Comparison of ENCODE assay signal across 8 mouse cellular contexts in the genomic region with DNA sequence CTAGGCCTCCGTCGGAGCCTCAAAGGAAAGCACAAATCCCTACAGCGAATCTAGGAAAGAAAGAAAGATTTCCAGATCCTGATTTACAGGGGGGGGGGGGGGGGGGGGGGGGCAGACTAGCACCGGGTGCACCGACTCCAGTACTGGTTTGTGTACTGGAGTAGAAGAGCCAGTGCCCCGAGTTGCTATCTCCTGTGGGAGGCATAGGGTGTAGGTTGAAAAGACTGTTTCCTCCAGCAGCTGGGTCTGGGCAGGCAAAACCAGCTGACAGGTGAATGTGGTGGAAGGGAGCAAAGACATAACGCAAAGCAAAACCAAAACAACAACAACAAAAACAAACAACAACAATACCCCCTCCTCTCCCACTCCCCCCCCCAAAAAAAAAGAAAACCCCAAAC. TPM values are rescaled to one million over a fixed set of nuclear protein-coding genes. Genes with fewer than 3 reads are reported as not detected.
A peak's percentile ranks its signal among the peaks of the same experiment; 100 is the strongest.
DNase-seq lines count a peak whose midpoint lies in the region; ATAC-seq and TF ChIP-seq lines count a peak whose summit lies in the region.

No protein-coding gene starts in this region.

- in situ Hi-C loops in ES-E14 (cut with MboI; ENCODE audit: low sequenced_read_pairs in 2 of 2, unreplicated experiment in 2 of 2), result loop anchor here (25.0 kb wide), 1 partner anchor 877 kb away; no protein-coding TSS in a partner anchor

- H3K9ac ChIP-seq in heart, embryonic 12.5 days, result peak overlapping the region; percentile 68
- no peak overlapping the region for H3K9ac ChIP-seq in ES-E14 (ENCODE audit: insufficient read depth, low read depth, low read length, poor library complexity, severe bottlenecking)
- peak overlapping the region; percentile 29 for H3K9ac ChIP-seq in hindbrain, embryonic 12.5 days
- H3K9ac ChIP-seq in midbrain, embryonic 13.5 days (replicated peaks), result peak overlapping the region; percentile 61

- 0% methylated on average over 7 of the region's 7 CpGs for WGBS in heart, embryonic 12.5 days
- WGBS in hindbrain, embryonic 12.5 days, result 0% methylated on average over 7 of the region's 7 CpGs
- 3% methylated on average over 7 of the region's 7 CpGs for WGBS in midbrain, embryonic 13.5 days
- WGBS in lung, adult 2 months, result 4% methylated on average over 7 of the region's 7 CpGs

- intact Hi-C loops in heart, postnatal 36 days (cut with DNase I), result loop anchor here (5.0 kb wide), 1 partner anchor 267 kb away; no protein-coding TSS in a partner anchor

- peaks cover 28% of the 10 kb centered on the region for H3K4me1 ChIP-seq in heart, embryonic 12.5 days (replicated peaks)
- H3K4me1 ChIP-seq in ES-E14 (ENCODE audit: control insufficient read depth in 2 of 2, insufficient read depth in 2 of 2, low read length in 2 of 2, poor library complexity in 1 of 2), result peaks cover 0 to 7% of the 10 kb centered on the region in 2 experiments; a peak in 1 of 4 replicates
- H3K4me1 ChIP-seq in hindbrain, embryonic 12.5 days, result peaks cover 22% of the 10 kb centered on the region
- peaks cover 23% of the 10 kb centered on the region for H3K4me1 ChIP-seq in midbrain, embryonic 13.5 days (replicated peaks)
- no peaks in the 10 kb centered on the region for H3K4me1 ChIP-seq in lung, adult 2 months (ENCODE audit: control insufficient read depth, insufficient read depth, low read length)

- no peaks in the 10 kb centered on the region for H3K36me3 ChIP-seq in heart, embryonic 12.5 days
- H3K36me3 ChIP-seq in ES-E14 (ENCODE audit: control insufficient read depth, insufficient read depth, low read length, poor library complexity, severe bottlenecking), result no peaks in the 10 kb centered on the region
- H3K36me3 ChIP-seq in hindbrain, embryonic 12.5 days, result no peaks in the 10 kb centered on the region
- H3K36me3 ChIP-seq in midbrain, embryonic 13.5 days, result no peaks in the 10 kb centered on the region

- peak overlapping the region; percentile 64 for H3K4me3 ChIP-seq in heart, embryonic 12.5 days
- H3K4me3 ChIP-seq in ES-E14 (ENCODE audit: insufficient read depth in 1 of 2, low read depth in 1 of 2, low read length in 2 of 2, poor library complexity in 1 of 2, severe bottlenecking in 1 of 2), result peak overlapping the region; percentile 19 to 62; a peak in 2 of 4 replicates
- H3K4me3 ChIP-seq in hindbrain, embryonic 12.5 days, result peak overlapping the region; percentile 63
- H3K4me3 ChIP-seq in midbrain, embryonic 13.5 days (replicated peaks), result peak overlapping the region; percentile 67
- no peak overlapping the region for H3K4me3 ChIP-seq in lung, adult 2 months (replicated peaks; ENCODE audit: extremely low read depth, low read depth, low read length)

- no peak for TF ChIP-seq POLR2A in lung, adult 2 months (IDR thresholded peaks at IDR 0.05; ENCODE audit: borderline replicate concordance, extremely low read depth, low read depth, low read length)

- DNase-seq in heart, postnatal 36 days, result no peak
- DNase-seq in ES-E14 (ENCODE audit: low read depth, low spot score), result no peak
- no peak for DNase-seq in frontal cortex, adult 2 months (ENCODE audit: extremely low spot score in 1 of 2, low spot score in 1 of 2)
- DNase-seq in embryo, embryonic 10.5 days (ENCODE audit: low spot score), result no peak
- no peak for DNase-seq in lung, adult 2 months

- no peak for ATAC-seq in heart, embryonic 12.5 days (ENCODE audit: insufficient number of reproducible peaks, low FRiP score)
- ATAC-seq in hindbrain, embryonic 12.5 days (ENCODE audit: low FRiP score), result no peak
- ATAC-seq in midbrain, embryonic 13.5 days, result peak; percentile 37; the same call in 1 of the 2 replicates

- peaks cover 12% of the 10 kb centered on the region for H3K27me3 ChIP-seq in heart, embryonic 12.5 days (replicated peaks)
- peaks cover 42% of the 10 kb centered on the region for H3K27me3 ChIP-seq in hindbrain, embryonic 12.5 days
- H3K27me3 ChIP-seq in midbrain, embryonic 13.5 days, result peaks cover 25% of the 10 kb centered on the region

- no peak for TF ChIP-seq CTCF in lung, adult 2 months (IDR thresholded peaks at IDR 0.05; ENCODE audit: insufficient read depth, low read length)

- H3K27ac ChIP-seq in heart, embryonic 12.5 days (ENCODE audit: poor library complexity, severe bottlenecking), result no peak overlapping the region
- H3K27ac ChIP-seq in ES-E14 (ENCODE audit: insufficient read depth, low read depth, low read length, poor library complexity, severe bottlenecking), result no peak overlapping the region
- H3K27ac ChIP-seq in hindbrain, embryonic 12.5 days, result no peak overlapping the region
- H3K27ac ChIP-seq in midbrain, embryonic 13.5 days, result no peak overlapping the region

- H3K9me3 ChIP-seq in heart, embryonic 12.5 days (replicated peaks), result no peaks in the 10 kb centered on the region
- no peaks in the 10 kb centered on the region for H3K9me3 ChIP-seq in ES-E14 (ENCODE audit: control insufficient read depth, insufficient read depth, low read depth, low read length)
- H3K9me3 ChIP-seq in hindbrain, embryonic 12.5 days (replicated peaks), result no peaks in the 10 kb centered on the region
- no peaks in the 10 kb centered on the region for H3K9me3 ChIP-seq in midbrain, embryonic 13.5 days

- H3K4me2 ChIP-seq in heart, embryonic 12.5 days, result peak overlapping the region; percentile 93
- peak overlapping the region; percentile 98 for H3K4me2 ChIP-seq in hindbrain, embryonic 12.5 days (replicated peaks)
- H3K4me2 ChIP-seq in midbrain, embryonic 13.5 days (replicated peaks), result peak overlapping the region; percentile 99

TF ChIP-seq in ES-E14, 5 proteins besides CTCF, POLR2A, EP300 and RAD21:
- TF ChIP-seq ZNF384 (IDR thresholded peaks at IDR 0.05; ENCODE audit: low read depth, low read length) (no peak), ZC3H11A (IDR thresholded peaks at IDR 0.05; ENCODE audit: borderline replicate concordance, low read depth, low read length) (no peak), CHD2 (IDR thresholded peaks at IDR 0.05; ENCODE audit: low read depth, low read length) (no peak), MAFK (IDR thresholded peaks at IDR 0.05; ENCODE audit: insufficient read depth, low read depth, low read length) (no peak)
TF ChIP-seq in ES-E14: peak in this region for 0.

RNA-seq across cellular contexts. Expression of a gene that starts 0.8 kb away (rescaled TPM):
- 15.4 and 16.3 TPM in 2 replicates for polyA plus RNA-seq in heart, embryonic 12.5 days (2016; fragmentation: Nextera tagmentation; extraction: Ambion mirVana)
- under 1 TPM; 0.11 TPM for total RNA-seq in heart, postnatal 36 days (2021)
- 0.21 and 1.2 TPM in 2 replicates for total RNA-seq in ES-E14 (2012; rRNA removed)
- 7.1 and 8.6 TPM in 2 replicates for polyA plus RNA-seq in hindbrain, embryonic 12.5 days (2016; fragmentation: Nextera tagmentation; extraction: Ambion mirVana)
- 10.7 and 17.9 TPM in 2 replicates for polyA plus RNA-seq in midbrain, embryonic 13.5 days (2015; fragmentation: Nextera tagmentation; extraction: Ambion mirVana)
- 9.3 and 10.8 TPM in 2 replicates for polyA plus RNA-seq in frontal cortex, adult 2 months (2012; rRNA removed)
- polyA plus RNA-seq in lung, adult 2 months (2012; rRNA removed), result 0.43 and 0.71 TPM in 2 replicates
